Mouse (Mus musculus) MEL (cell line): ENCODE results near the gene Tmem147. TPM values are rescaled to one million over a fixed set of nuclear protein-coding genes. Genes with fewer than 3 reads are reported as not detected.
A peak's percentile ranks its signal among the peaks of the same experiment; 100 is the strongest.
"Not testable (repeated sequence)": the region's sequence is repeated elsewhere in the genome, so short reads cannot be mapped to it uniquely, and the experiment has no call there.

Experiments used
- DNase-seq: peaks from one replicate; pipeline ENCODE4 v3.0.0; 2011; ENCODE audit warnings: low read depth, low spot score
- H3K27ac ChIP-seq: 2 replicates; pipeline ENCODE4 v1.5.1; 2012; ENCODE audit warnings: low read depth, mild to moderate bottlenecking, control low read depth, low read length, moderate library complexity; ENCODE audit not compliant: control insufficient read depth
- H3K27me3 ChIP-seq, 2 experiments: fragments of 150-350 bp in 1 of 2; sonication (generic) in 1 of 2; 2 replicates each; pipeline ENCODE4 v1.6.1; 2012; ENCODE audit warnings: low read length in 2 of 2, mild to moderate bottlenecking in 2 of 2, improper control_type of control experiment in 1 of 2, moderate library complexity in 1 of 2; ENCODE audit not compliant: insufficient read depth in 2 of 2, control insufficient read depth in 1 of 2
- H3K36me3 ChIP-seq, 2 experiments: 2 replicates each; pipeline ENCODE4 v1.6.1; 2012 to 2014; ENCODE audit warnings: low read length in 2 of 2, improper control_type of control experiment in 1 of 2, inconsistent platforms in 1 of 2, mild to moderate bottlenecking in 1 of 2; ENCODE audit not compliant: insufficient read depth in 2 of 2, control insufficient read depth in 1 of 2
- H3K4me1 ChIP-seq, 2 experiments: fragments of 150-350 bp in 1 of 2; sonication (generic) in 1 of 2; 2 replicates each; pipeline ENCODE4 v1.6.1; 2012; ENCODE audit warnings: low read length in 2 of 2, improper control_type of control experiment in 1 of 2, mild to moderate bottlenecking in 1 of 2; ENCODE audit not compliant: insufficient read depth in 2 of 2, control insufficient read depth in 1 of 2
- H3K4me3 ChIP-seq, 2 experiments: fragments of 150-350 bp in 1 of 2; sonication (generic) in 1 of 2; 2 replicates each; pipeline ENCODE4 v1.5.1; 2012; ENCODE audit warnings: low read depth in 2 of 2, low read length in 2 of 2, mild to moderate bottlenecking in 2 of 2, moderate library complexity in 2 of 2, control low read depth in 1 of 2, improper control_type of control experiment in 1 of 2; ENCODE audit not compliant: control insufficient read depth in 1 of 2, insufficient read depth in 1 of 2
- H3K79me2 ChIP-seq: 2 replicates; pipeline ENCODE4 v1.6.1; 2012; ENCODE audit warnings: mild to moderate bottlenecking, low read length, moderate library complexity; ENCODE audit not compliant: control insufficient read depth, poor library complexity, insufficient read depth
- H3K9ac ChIP-seq: 2 replicates; pipeline ENCODE4 v1.6.1; 2012; ENCODE audit warnings: low read depth, mild to moderate bottlenecking, control low read depth, low read length, moderate library complexity; ENCODE audit not compliant: control insufficient read depth, poor library complexity, severe bottlenecking
- H3K9me3 ChIP-seq: fragments of 150-350 bp; sonication (generic); replicated peaks from 2 replicates; pipeline ENCODE4 v1.6.1; 2012; ENCODE audit warnings: mild to moderate bottlenecking, low read length, improper control_type of control experiment, moderate library complexity; ENCODE audit not compliant: insufficient read depth
- CHD1 ChIP-seq: IDR thresholded peaks from 2 replicates; pipeline ENCODE4 v1.6.1; 2012; ENCODE audit warnings: low read depth, mild to moderate bottlenecking, inconsistent platforms, low read length, improper control_type of control experiment
- CTCF ChIP-seq, 3 experiments: IDR thresholded peaks in 2 of 3; conservative IDR thresholded peaks in 1 of 3; 2 replicates each; pipeline ENCODE4 v1.5.1; 2011 to 2012; ENCODE audit warnings: low read length in 3 of 3, low read depth in 2 of 3, mild to moderate bottlenecking in 2 of 3, improper control_type of control experiment in 1 of 3, inconsistent platforms in 1 of 3, mixed read lengths in 1 of 3, moderate library complexity in 1 of 3; ENCODE audit not compliant: control insufficient read depth in 1 of 3, insufficient read depth in 1 of 3, poor library complexity in 1 of 3, severe bottlenecking in 1 of 3
- ELF1 ChIP-seq: IDR thresholded peaks from 2 replicates; pipeline ENCODE4 v1.6.1; 2014; ENCODE audit warnings: low read depth, mild to moderate bottlenecking, inconsistent platforms, low read length, improper control_type of control experiment, moderate library complexity
- HCFC1 ChIP-seq: IDR thresholded peaks from 2 replicates; pipeline ENCODE4 v1.6.1; 2012; ENCODE audit warnings: low read depth, mild to moderate bottlenecking, inconsistent platforms, low read length, improper control_type of control experiment, moderate library complexity
- MAX ChIP-seq: IDR thresholded peaks from 2 replicates; pipeline ENCODE4 v1.6.1; 2011; ENCODE audit warnings: low read length, improper control_type of control experiment
- MEF2A ChIP-seq: IDR thresholded peaks from 2 replicates; pipeline ENCODE4 v1.6.1; 2014; ENCODE audit warnings: low read depth, mild to moderate bottlenecking, inconsistent platforms, low read length, improper control_type of control experiment; ENCODE audit not compliant: poor library complexity, insufficient replicate concordance, severe bottlenecking; ENCODE audit errors: extremely low read depth
- RCOR1 ChIP-seq: IDR thresholded peaks from 2 replicates; pipeline ENCODE4 v1.6.1; 2012; ENCODE audit warnings: low read depth, mild to moderate bottlenecking, inconsistent platforms, low read length, improper control_type of control experiment
- TCF12 ChIP-seq: IDR thresholded peaks from 2 replicates; pipeline ENCODE4 v1.6.1; 2014; ENCODE audit warnings: low read depth, mild to moderate bottlenecking, inconsistent platforms, low read length, improper control_type of control experiment, moderate library complexity
- ZKSCAN1 ChIP-seq: IDR thresholded peaks from 2 replicates; pipeline ENCODE4 v1.6.1; 2012; ENCODE audit warnings: low read depth, mild to moderate bottlenecking, inconsistent platforms, low read length, improper control_type of control experiment, moderate library complexity
- polyA plus RNA-seq, 2 experiments: library from polyadenylated mRNA; stranded (reverse) in 1 of 2; unstranded in 1 of 2; fragments of >175 nt in 1 of 2; fragments of >200 nt in 1 of 2; gene quantifications; 2 replicates each; pipeline versions ENCODE4 v1.2.1 to v1.2.4; 2012; ENCODE audit warnings: low replicate concordance in 2 of 2, low read depth in 1 of 2; ENCODE audit not compliant: insufficient read length in 2 of 2, insufficient read depth in 1 of 2, missing spikeins in 1 of 2
- total RNA-seq: library from RNA; depleted of rRNA; stranded (reverse); fragments of 300-350 nt; gene quantifications from 2 replicates; pipeline ENCODE4 v1.2.3, GENCODE M21; 2012

The Tmem147 gene
- total and polyA plus RNA-seq, 3 experiments = 266 to 324 (median 307) TPM

GRCm38 (mm10) chr7:30744022-30744598, 14.8 kb upstream of the Tmem147 start:
- no peaks in the 10 kb centered on the region; a peak in 2 of 4 replicates for H3K27me3 ChIP-seq
- TF ChIP-seq CHD1 (no peak), CTCF (IDR thresholded peaks at IDR 0.05 in 2 of 3, conservative IDR thresholded peaks at IDR 0.05 in 1 of 3; ENCODE audit: control insufficient read depth in 1 of 3, insufficient read depth in 1 of 3, low read depth in 2 of 3, low read length in 3 of 3, poor library complexity in 1 of 3, severe bottlenecking in 1 of 3) (peak in 1 of 3 experiments; percentile 18; a peak in 1 of 6 replicates)
- TF ChIP-seq, all 39 proteins: peak for 1
- no peaks in the 10 kb centered on the region for H3K4me1 ChIP-seq
- no peaks in the 10 kb centered on the region for H3K9me3 ChIP-seq
- no peak overlapping the region for H3K27ac ChIP-seq
- DNase-seq = no peak
- no peak overlapping the region for H3K4me3 ChIP-seq
- H3K79me2 ChIP-seq = no peaks in the 10 kb centered on the region
- H3K9ac ChIP-seq = no peak overlapping the region
- no peaks in the 10 kb centered on the region for H3K36me3 ChIP-seq

- H3K4me1 ChIP-seq, H3K27me3 ChIP-seq, DNase-seq: not testable (repeated sequence)
Measured at GRCm38 (mm10) chr7:30743617-30744016, 14.3 kb upstream of the Tmem147 start, which contains the start of gene Gapdhs. Gapdhs (minus strand) TSS chr7:30743681.

GRCm38 (mm10) chr7:30742570-30742969, 13.2 kb upstream of the Tmem147 start:
- not testable (repeated sequence) for H3K4me3 ChIP-seq, H3K4me1 ChIP-seq, H3K36me3 ChIP-seq, H3K27me3 ChIP-seq, H3K27ac ChIP-seq, DNase-seq, H3K9me3 ChIP-seq, H3K9ac ChIP-seq, H3K79me2 ChIP-seq

More at GRCm38 (mm10) chr7:30743617-30744016, 14.3 kb upstream of the Tmem147 start, which contains the start of gene Gapdhs:
- not testable (repeated sequence) for H3K9me3 ChIP-seq, H3K4me3 ChIP-seq, H3K79me2 ChIP-seq, H3K36me3 ChIP-seq, H3K9ac ChIP-seq, H3K27ac ChIP-seq

GRCm38 (mm10) chr7:30736211-30736610, 6.9 kb upstream of the Tmem147 start:
- no peak for TF ChIP-seq HCFC1
- TF ChIP-seq MEF2A = no peak
- no peak for TF ChIP-seq RCOR1
- no peak for TF ChIP-seq ELF1
- no peak for TF ChIP-seq TCF12
- TF ChIP-seq ZKSCAN1 = no peak
- no peak for TF ChIP-seq MAX
- Histone ChIP-seq H3K4me1 (peaks cover 3 to 7% of the 10 kb centered on the region in 2 experiments; a peak in 3 of 4 replicates), H3K79me2 (no peaks in the 10 kb centered on the region), H3K27me3 (no peaks in the 10 kb centered on the region), H3K4me3 (no peak overlapping the region), H3K9me3 (no peaks in the 10 kb centered on the region), H3K27ac (no peak overlapping the region), H3K36me3 (peaks cover 0 to 2% of the 10 kb centered on the region in 2 experiments; a peak in 1 of 4 replicates), H3K9ac (no peak overlapping the region)
- DNase-seq = no peak
